Mouse (Mus musculus) embryonic facial prominence, embryonic 14.5 days (tissue): ENCODE measurements around the gene Ankrd12. TPM values are rescaled to one million over a fixed set of nuclear protein-coding genes. Genes with fewer than 3 reads are reported as not detected.

Source experiments
- ATAC-seq: fragments of 200-750 bp; cut with Nextera tagmentation; 2 replicates; pipeline ENCODE4 v1.8.0; 2017; ENCODE audit warnings: low read depth, moderate number of reproducible peaks, moderate TSS enrichment
- DNase-seq: peaks from one replicate; pipeline ENCODE4 v3.0.0-alpha.2; 2015; ENCODE audit warnings: low spot score
- H3K27ac ChIP-seq: fragments of 300-500 bp; sonication (generic); replicated peaks from 2 replicates; pipeline ENCODE4 v1.5.1; 2014; ENCODE audit warnings: low read depth, mild to moderate bottlenecking, low read length, moderate library complexity
- H3K27me3 ChIP-seq: fragments of 300-500 bp; sonication (generic); replicated peaks from 2 replicates; pipeline ENCODE4 v1.6.1; 2014; ENCODE audit warnings: low read length; ENCODE audit not compliant: control insufficient read depth, insufficient read depth
- H3K36me3 ChIP-seq: fragments of 300-500 bp; sonication (generic); 2 replicates; pipeline ENCODE4 v1.6.1; 2014; ENCODE audit warnings: low read length, mixed read lengths; ENCODE audit not compliant: control insufficient read depth, insufficient read depth
- H3K4me1 ChIP-seq: fragments of 300-500 bp; sonication (generic); 2 replicates; pipeline ENCODE4 v1.6.1; 2014; ENCODE audit warnings: antibody characterized with exemption, low read length; ENCODE audit not compliant: control insufficient read depth, insufficient read depth
- H3K4me2 ChIP-seq: fragments of 300-500 bp; sonication (generic); 2 replicates; pipeline ENCODE4 v1.6.1; 2014; ENCODE audit warnings: low read depth, mild to moderate bottlenecking, low read length, moderate library complexity, mixed read lengths
- H3K4me3 ChIP-seq: fragments of 300-500 bp; sonication (generic); 2 replicates; pipeline ENCODE4 v1.5.1; 2014; ENCODE audit warnings: low read depth, mild to moderate bottlenecking, low read length
- H3K9ac ChIP-seq: fragments of 300-500 bp; sonication (generic); 2 replicates; pipeline ENCODE4 v1.6.1; 2014; ENCODE audit warnings: low read depth, mild to moderate bottlenecking, low read length, moderate library complexity, mixed read lengths
- H3K9me3 ChIP-seq: fragments of 300-500 bp; sonication (generic); 2 replicates; pipeline ENCODE4 v1.6.1; 2016; ENCODE audit warnings: low read length; ENCODE audit not compliant: control insufficient read depth
- WGBS: fragments of 180-500 bp; shearing (Covaris S2); extraction: QIAGEN DNeasy Blood & Tissue Kit; methylation state at CpG from one replicate; pipeline ENCODE4 v1.1.7; 2014; 5-methylcytosine and 5-hydroxymethylcytosine counted together
- polyA plus RNA-seq: library from polyadenylated mRNA; unstranded; fragments of >200 nt; fragmentation: Nextera tagmentation; extraction: Ambion mirVana; gene quantifications from 2 replicates; pipeline ENCODE4 v1.2.1, GENCODE M21; 2014

The Ankrd12 gene
- polyA plus RNA-seq, 1 experiment from 2014 or later: 25.2 TPM

GRCm38 (mm10) chr17:65924218-65924617 is 152.7 kb downstream of the Ankrd12 start:
- Histone ChIP-seq H3K4me1 (no peaks in the 10 kb centered on the region), H3K4me2 (no peak overlapping the region), H3K9me3 (no peaks in the 10 kb centered on the region), H3K27me3 (no peaks in the 10 kb centered on the region), H3K4me3 (no peak overlapping the region), H3K9ac (no peak overlapping the region), H3K36me3 (peaks cover 73% of the 10 kb centered on the region), H3K27ac (no peak overlapping the region)
- no peak for ATAC-seq
- 77% methylated on average over 5 of the region's 5 CpGs for WGBS
- DNase-seq: no peak

GRCm38 (mm10) chr17:65921975-65922374 is 154.9 kb downstream of the Ankrd12 start:
- ATAC-seq: no peak
- Histone ChIP-seq H3K36me3 (peaks cover 55% of the 10 kb centered on the region), H3K27ac (no peak overlapping the region)

GRCm38 (mm10) chr17:65919235-65919634 is 157.7 kb downstream of the Ankrd12 start:
- peaks cover 10% of the 10 kb centered on the region for H3K4me1 ChIP-seq
- no peak overlapping the region for H3K4me3 ChIP-seq
- no peaks in the 10 kb centered on the region for H3K27me3 ChIP-seq
- no peaks in the 10 kb centered on the region for H3K9me3 ChIP-seq
- no peak for ATAC-seq
- peaks cover 30% of the 10 kb centered on the region for H3K36me3 ChIP-seq
- H3K27ac ChIP-seq: no peak overlapping the region
- no peak overlapping the region for H3K9ac ChIP-seq
- WGBS: 48% methylated on average over 3 of the region's 3 CpGs
- DNase-seq: no peak
- H3K4me2 ChIP-seq: no peak overlapping the region

More at GRCm38 (mm10) chr17:65921975-65922374, 154.9 kb downstream of the Ankrd12 start:
- 85% methylated on average over 6 of the region's 6 CpGs for WGBS
- Histone ChIP-seq H3K27me3 (no peaks in the 10 kb centered on the region), H3K4me2 (no peak overlapping the region), H3K4me1 (no peaks in the 10 kb centered on the region), H3K9me3 (no peaks in the 10 kb centered on the region), H3K9ac (no peak overlapping the region), H3K4me3 (no peak overlapping the region)
- DNase-seq: no peak

GRCm38 (mm10) chr17:65916135-65916668 is 160.7 kb downstream of the Ankrd12 start:
- H3K4me3 ChIP-seq: no peak overlapping the region
- DNase-seq (peak; percentile 95), ATAC-seq (peak; percentile 94)
- peak overlapping the region; percentile 48 for H3K9ac ChIP-seq
- H3K36me3 ChIP-seq: 0 out of 2 replicates have a peak, but pooled peaks cover 3% of the 10 kb centered on the region
- 28% methylated on average over 8 of the region's 8 CpGs for WGBS
- peak overlapping the region; percentile 33 for H3K4me2 ChIP-seq
- H3K9me3 ChIP-seq: no peaks in the 10 kb centered on the region
- H3K27ac ChIP-seq: peak overlapping the region; percentile 97
- no peaks in the 10 kb centered on the region for H3K27me3 ChIP-seq
- H3K4me1 ChIP-seq: peaks cover 10% of the 10 kb centered on the region

Other genes with a start within 250 kb of the Ankrd12 start
- 88.9 and 95.6 TPM in 2 replicates for gene Ralbp1, start 191.3 kb downstream of the Ankrd12 start, polyA plus RNA-seq
- gene Twsg1, start 125.9 kb downstream of the Ankrd12 start, polyA plus RNA-seq: 144 and 157 TPM in 2 replicates
- 338 and 361 TPM in 2 replicates for gene Ndufv2, start 24.5 kb upstream of the Ankrd12 start, polyA plus RNA-seq
- 35.1 and 37.6 TPM in 2 replicates for gene Washc1, start 34.5 kb upstream of the Ankrd12 start, polyA plus RNA-seq
- gene Ddx11, start 46.4 kb upstream of the Ankrd12 start, polyA plus RNA-seq: 11.1 and 12.0 TPM in 2 replicates